Mouse (Mus musculus): Measurements from ENCODE around the gene Cavin3. TPM values are rescaled to one million over a fixed set of nuclear protein-coding genes. Genes with fewer than 3 reads are reported as not detected.
A peak's percentile ranks its signal among the peaks of the same experiment; 100 is the strongest.

Gene Cavin3
- 28.6 and 31.0 TPM in 2 replicates for polyA plus RNA-seq (2015; fragmentation: Nextera tagmentation; extraction: Ambion mirVana)

DNA sequence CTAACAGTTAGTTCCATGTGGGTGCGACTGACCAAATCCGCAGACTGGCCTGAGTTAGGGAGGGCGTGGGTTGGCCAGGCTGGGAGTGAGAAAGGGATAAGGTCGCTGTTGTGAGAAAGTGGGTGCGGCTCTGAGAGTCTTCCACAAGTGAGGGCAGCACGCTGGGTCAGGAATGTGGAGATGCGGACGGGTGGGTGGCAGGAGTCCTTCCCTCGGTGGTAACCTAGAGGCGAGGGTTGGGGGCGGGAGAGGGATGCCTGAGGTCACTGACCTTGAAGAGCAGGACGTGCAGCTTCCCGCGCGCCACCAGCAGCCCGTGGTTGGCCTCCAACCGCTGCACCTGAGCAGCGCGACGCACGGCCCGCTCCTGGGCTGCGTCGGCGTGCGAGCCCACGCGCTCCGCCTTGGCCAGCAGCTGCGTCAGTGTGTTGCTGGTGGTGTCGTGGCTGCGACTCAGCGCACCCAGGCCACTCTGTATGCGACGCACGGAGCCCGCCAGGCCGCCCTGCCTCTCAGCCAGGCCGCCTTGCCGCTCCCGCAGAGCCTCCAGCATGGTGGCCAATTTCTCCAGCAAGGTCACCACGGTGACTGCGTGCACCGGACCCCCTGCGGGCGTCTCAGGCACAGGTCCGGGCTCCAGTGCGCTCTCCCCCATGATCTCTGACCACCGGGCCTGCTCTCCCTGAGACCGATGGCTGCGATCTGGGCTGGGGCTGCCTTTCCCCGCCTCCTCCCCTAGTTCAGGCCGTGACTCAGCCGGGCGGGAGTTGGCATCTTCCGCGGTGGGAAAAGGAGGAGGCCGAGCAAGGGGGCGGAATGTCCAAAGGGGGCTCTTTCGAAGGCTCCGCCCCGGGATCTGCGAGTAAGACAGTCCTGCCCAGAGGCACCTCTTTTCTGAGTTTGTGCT lies at the start of gene Cavin3:
Cavin3 (minus strand) TSS at position 796 of the 907 bp plus-strand sequence.
- Histone ChIP-seq H3K4me1 (ENCODE audit: control insufficient read depth, insufficient read depth, low read length) (peaks cover 10% of the 10 kb centered on the region), H3K27ac (ENCODE audit: low read length) (peak within 1 kb of the TSS; percentile 77), H3K4me2 (ENCODE audit: low read length) (peak within 1 kb of the TSS; percentile 89), H3K36me3 (ENCODE audit: control insufficient read depth, insufficient read depth, low read length) (no peaks in the 10 kb centered on the region), H3K9ac (ENCODE audit: low read depth, low read length) (peak within 1 kb of the TSS; percentile 87), H3K4me3 (ENCODE audit: low read depth, low read length) (peak within 1 kb of the TSS; percentile 50), H3K9me3 (replicated peaks; ENCODE audit: control insufficient read depth, low read length, poor library complexity, severe bottlenecking) (no peaks in the 10 kb centered on the region), H3K27me3 (ENCODE audit: control insufficient read depth, insufficient read depth, low read depth, low read length) (no peaks in the 10 kb centered on the region)
- peak; percentile 94 for ATAC-seq
- 4% methylated on average over 58 of the region's 63 CpGs for WGBS

DNA sequence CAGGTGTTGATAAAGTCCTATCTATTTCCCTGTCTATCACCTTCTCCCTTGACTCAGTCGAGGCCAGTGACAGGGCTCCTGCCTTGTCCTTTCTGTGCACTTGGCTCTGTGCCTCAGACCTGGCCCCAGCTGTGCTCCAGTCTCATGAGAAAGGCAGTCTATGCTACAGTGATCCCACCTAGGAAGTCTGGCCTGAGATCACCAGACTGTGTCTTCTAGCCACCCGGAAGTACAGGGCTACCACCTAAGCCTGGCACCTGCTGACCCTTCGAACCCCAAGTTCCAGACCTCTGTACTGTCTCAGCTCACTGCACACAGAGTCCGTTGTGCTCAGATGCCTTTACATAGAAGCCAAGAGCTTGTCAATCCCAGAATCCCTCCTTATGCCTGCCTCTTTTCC lies 46.0 kb upstream of the Cavin3 start:
- Histone ChIP-seq H3K9ac (ENCODE audit: low read depth, low read length) (no peak overlapping the region), H3K9me3 (replicated peaks; ENCODE audit: control insufficient read depth, low read length, poor library complexity, severe bottlenecking) (no peaks in the 10 kb centered on the region), H3K36me3 (ENCODE audit: control insufficient read depth, insufficient read depth, low read length) (no peaks in the 10 kb centered on the region), H3K4me1 (ENCODE audit: control insufficient read depth, insufficient read depth, low read length) (no peaks in the 10 kb centered on the region), H3K4me3 (ENCODE audit: low read depth, low read length) (no peak overlapping the region), H3K27me3 (ENCODE audit: control insufficient read depth, insufficient read depth, low read depth, low read length) (no peaks in the 10 kb centered on the region), H3K4me2 (ENCODE audit: low read length) (no peak overlapping the region), H3K27ac (ENCODE audit: low read length) (no peak overlapping the region)
- 0 out of 2 replicates have a peak, but pooled peaks have one; percentile 22 for ATAC-seq
- 74% methylated on average over 4 of the region's 4 CpGs for WGBS

DNA sequence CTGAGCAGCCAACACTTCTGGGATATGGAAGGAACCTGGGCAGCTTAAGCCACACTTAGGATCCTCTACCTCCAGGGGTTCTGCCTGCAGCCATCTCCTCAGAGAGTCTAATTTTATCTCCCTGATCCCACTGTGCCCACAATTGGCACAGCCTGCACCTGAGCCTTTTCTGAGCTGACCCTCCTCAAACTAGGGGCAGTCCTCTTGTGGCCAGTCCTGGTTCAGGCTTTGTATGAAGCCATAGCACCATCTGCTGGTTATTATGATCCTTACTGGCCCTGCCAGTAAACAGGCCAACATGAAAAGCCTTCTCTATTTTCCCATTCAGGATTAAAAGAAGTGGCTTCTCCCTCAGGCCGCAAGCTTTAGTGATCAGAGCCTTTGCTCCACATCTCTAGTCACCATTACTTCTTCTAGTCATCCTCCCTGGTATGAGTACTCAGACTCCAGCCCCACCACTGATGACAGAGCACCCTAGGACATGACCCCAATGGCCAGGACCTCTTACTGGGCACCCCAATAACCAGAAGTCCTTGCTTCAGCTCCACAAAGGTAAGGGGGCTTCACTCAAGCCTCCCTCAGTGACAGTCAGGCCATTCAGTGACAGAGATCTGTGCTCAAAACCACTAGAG lies 45.3 kb upstream of the Cavin3 start:
- Histone ChIP-seq H3K9me3 (replicated peaks; ENCODE audit: control insufficient read depth, low read length, poor library complexity, severe bottlenecking) (no peaks in the 10 kb centered on the region), H3K4me3 (ENCODE audit: low read depth, low read length) (no peak overlapping the region), H3K36me3 (ENCODE audit: control insufficient read depth, insufficient read depth, low read length) (no peaks in the 10 kb centered on the region), H3K27me3 (ENCODE audit: control insufficient read depth, insufficient read depth, low read depth, low read length) (no peaks in the 10 kb centered on the region), H3K27ac (ENCODE audit: low read length) (no peak overlapping the region), H3K4me1 (ENCODE audit: control insufficient read depth, insufficient read depth, low read length) (no peaks in the 10 kb centered on the region), H3K4me2 (ENCODE audit: low read length) (no peak overlapping the region), H3K9ac (ENCODE audit: low read depth, low read length) (no peak overlapping the region)
- peak; percentile 86 for ATAC-seq
- WGBS, result 48% methylated on average over 1 of the region's 1 CpGs

DNA sequence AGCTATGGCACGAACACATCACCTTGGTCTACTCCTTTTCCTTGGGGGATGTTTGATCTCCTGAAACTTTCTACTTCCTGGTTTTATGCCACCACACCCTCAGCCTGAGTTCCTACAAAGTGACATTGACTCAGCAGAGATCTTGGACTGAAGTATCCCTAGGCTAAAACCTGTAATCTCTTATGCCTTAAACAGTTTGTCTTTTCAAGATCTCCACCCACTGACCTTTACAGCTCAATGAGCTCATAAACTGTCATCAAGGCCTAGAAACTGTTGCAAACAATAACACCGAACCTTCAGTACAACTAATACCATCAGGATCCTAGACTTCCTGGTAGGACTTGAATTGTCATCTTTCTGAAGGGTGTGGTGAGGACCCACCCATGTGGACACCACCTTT lies 42.1 kb upstream of the Cavin3 start:
- WGBS, result 83% methylated on average over 2 of the region's 2 CpGs
- Histone ChIP-seq H3K27me3 (ENCODE audit: control insufficient read depth, insufficient read depth, low read depth, low read length) (no peaks in the 10 kb centered on the region), H3K27ac (ENCODE audit: low read length) (no peak overlapping the region), H3K9ac (ENCODE audit: low read depth, low read length) (no peak overlapping the region), H3K4me1 (ENCODE audit: control insufficient read depth, insufficient read depth, low read length) (no peaks in the 10 kb centered on the region), H3K4me2 (ENCODE audit: low read length) (no peak overlapping the region), H3K4me3 (ENCODE audit: low read depth, low read length) (no peak overlapping the region), H3K36me3 (ENCODE audit: control insufficient read depth, insufficient read depth, low read length) (no peaks in the 10 kb centered on the region), H3K9me3 (replicated peaks; ENCODE audit: control insufficient read depth, low read length, poor library complexity, severe bottlenecking) (no peaks in the 10 kb centered on the region)
- no peak for ATAC-seq

DNA sequence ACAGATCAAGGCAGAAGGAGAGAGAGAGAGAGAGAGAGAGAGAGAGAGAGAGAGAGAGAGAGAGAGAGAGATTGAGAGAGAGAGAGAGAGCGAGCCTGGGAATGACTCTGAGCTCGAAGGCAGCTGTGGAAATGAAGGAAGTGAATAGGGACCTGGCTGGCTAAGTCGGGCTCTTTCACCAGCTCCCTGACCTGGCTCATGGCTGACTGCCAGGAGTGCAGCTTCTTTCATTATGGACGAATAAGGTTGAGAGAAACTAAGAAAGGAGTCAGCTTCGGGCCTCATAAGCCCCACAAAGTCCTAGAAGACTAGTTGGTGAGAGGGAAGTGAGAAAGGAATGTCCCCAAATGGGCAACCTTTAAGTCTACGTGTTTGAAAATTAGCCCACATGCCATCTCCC lies 38.1 kb upstream of the Cavin3 start:
- no peak overlapping the region for H3K4me2 ChIP-seq (ENCODE audit: low read length)
- H3K27ac ChIP-seq (ENCODE audit: low read length), result no peak overlapping the region
- H3K9ac ChIP-seq (ENCODE audit: low read depth, low read length), result no peak overlapping the region
- no peaks in the 10 kb centered on the region for H3K4me1 ChIP-seq (ENCODE audit: control insufficient read depth, insufficient read depth, low read length)
- no peaks in the 10 kb centered on the region for H3K9me3 ChIP-seq (replicated peaks; ENCODE audit: control insufficient read depth, low read length, poor library complexity, severe bottlenecking)
- no peak overlapping the region for H3K4me3 ChIP-seq (ENCODE audit: low read depth, low read length)
- H3K36me3 ChIP-seq (ENCODE audit: control insufficient read depth, insufficient read depth, low read length), result no peaks in the 10 kb centered on the region
- H3K27me3 ChIP-seq (ENCODE audit: control insufficient read depth, insufficient read depth, low read depth, low read length), result no peaks in the 10 kb centered on the region
- no peak for ATAC-seq
- 34% methylated on average over 6 of the region's 6 CpGs for whole genome bisulfite sequencing

DNA sequence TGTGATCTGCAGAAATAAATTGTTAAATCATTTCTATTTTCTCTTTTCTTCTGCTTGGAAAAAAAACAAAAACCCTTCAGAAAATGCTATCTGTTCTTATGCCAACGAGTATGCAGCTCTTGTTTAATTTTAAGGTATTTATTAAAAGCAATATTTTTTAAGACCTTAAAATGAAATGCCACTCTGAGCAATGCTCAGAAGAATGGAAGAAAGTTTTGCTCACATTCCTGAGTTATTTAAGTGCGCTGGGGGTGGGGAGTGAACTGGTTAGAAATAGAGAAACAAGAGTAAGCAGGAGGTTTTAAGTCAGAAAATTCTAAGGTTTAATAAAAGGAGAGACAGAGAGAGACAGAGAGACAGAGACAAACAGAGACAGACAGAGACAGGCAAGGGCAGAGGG lies 37.7 kb upstream of the Cavin3 start:
- Histone ChIP-seq H3K4me3 (ENCODE audit: low read depth, low read length) (no peak overlapping the region), H3K9me3 (replicated peaks; ENCODE audit: control insufficient read depth, low read length, poor library complexity, severe bottlenecking) (no peaks in the 10 kb centered on the region), H3K27me3 (ENCODE audit: control insufficient read depth, insufficient read depth, low read depth, low read length) (no peaks in the 10 kb centered on the region), H3K36me3 (ENCODE audit: control insufficient read depth, insufficient read depth, low read length) (no peaks in the 10 kb centered on the region), H3K4me2 (ENCODE audit: low read length) (no peak overlapping the region), H3K27ac (ENCODE audit: low read length) (no peak overlapping the region), H3K4me1 (ENCODE audit: control insufficient read depth, insufficient read depth, low read length) (no peaks in the 10 kb centered on the region), H3K9ac (ENCODE audit: low read depth, low read length) (no peak overlapping the region)
- WGBS, result 80% methylated on average over 2 of the region's 2 CpGs
- ATAC-seq, result no peak

DNA sequence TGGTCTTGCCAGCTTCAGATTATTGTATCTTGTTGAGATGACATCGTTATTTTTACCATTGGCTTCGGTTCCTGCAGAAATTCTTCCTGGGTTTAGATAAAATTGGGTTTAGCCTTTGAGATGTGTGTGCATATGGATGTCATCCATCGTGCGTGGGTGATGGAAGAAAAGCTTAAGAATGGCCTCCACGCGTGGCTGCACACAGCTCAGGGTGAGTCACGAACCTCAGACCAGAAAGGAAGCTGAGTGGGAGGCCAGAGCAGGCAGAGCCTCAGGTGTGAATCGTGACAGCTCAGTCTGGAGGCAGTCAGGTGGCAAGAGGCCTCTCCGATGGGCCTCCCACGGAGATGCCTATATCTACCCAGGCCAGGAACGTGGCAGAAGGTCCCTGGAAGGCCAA lies 37.2 kb upstream of the Cavin3 start:
- Histone ChIP-seq H3K27ac (ENCODE audit: low read length) (no peak overlapping the region), H3K9ac (ENCODE audit: low read depth, low read length) (no peak overlapping the region), H3K4me3 (ENCODE audit: low read depth, low read length) (no peak overlapping the region), H3K4me2 (ENCODE audit: low read length) (no peak overlapping the region), H3K9me3 (replicated peaks; ENCODE audit: control insufficient read depth, low read length, poor library complexity, severe bottlenecking) (no peaks in the 10 kb centered on the region), H3K36me3 (ENCODE audit: control insufficient read depth, insufficient read depth, low read length) (no peaks in the 10 kb centered on the region), H3K4me1 (ENCODE audit: control insufficient read depth, insufficient read depth, low read length) (0 out of 2 replicates have a peak, but pooled peaks cover 1% of the 10 kb centered on the region), H3K27me3 (ENCODE audit: control insufficient read depth, insufficient read depth, low read depth, low read length) (no peaks in the 10 kb centered on the region)
- no peak for ATAC-seq
- 68% methylated on average over 11 of the region's 11 CpGs for WGBS

DNA sequence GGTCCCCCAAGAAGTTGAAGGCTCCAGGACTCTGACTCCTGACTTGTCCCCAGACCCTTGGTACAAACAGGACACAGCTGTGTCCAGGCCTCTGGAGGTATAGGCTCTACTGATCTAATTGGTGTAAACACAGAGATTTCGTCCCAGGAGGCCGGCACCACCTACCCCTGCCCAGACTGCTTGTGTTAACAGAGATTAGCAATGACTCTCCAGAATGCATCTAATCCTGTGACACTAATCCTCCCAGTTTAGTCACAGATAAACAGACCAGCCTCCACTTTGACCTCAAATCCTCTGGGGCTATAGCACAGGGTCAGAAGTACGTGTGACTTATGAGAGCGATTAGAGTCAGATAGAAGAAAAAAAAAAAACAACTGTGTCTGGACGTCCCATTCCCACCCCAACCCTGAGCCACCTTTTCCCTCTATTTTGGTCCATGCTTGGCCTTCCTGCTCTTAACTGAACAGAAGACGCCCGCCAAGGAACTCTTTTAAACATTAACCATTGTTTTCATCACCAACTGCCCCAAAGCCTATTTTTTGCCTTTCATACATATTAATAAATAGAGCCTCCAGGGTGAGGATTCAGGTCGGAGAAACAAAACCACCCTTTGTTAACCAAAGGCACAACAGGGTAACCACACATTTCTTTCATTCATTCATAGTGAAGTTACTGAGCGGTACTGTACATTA lies 34.7 kb upstream of the Cavin3 start:
- Histone ChIP-seq H3K9me3 (replicated peaks; ENCODE audit: control insufficient read depth, low read length, poor library complexity, severe bottlenecking) (no peaks in the 10 kb centered on the region), H3K9ac (ENCODE audit: low read depth, low read length) (no peak overlapping the region), H3K4me3 (ENCODE audit: low read depth, low read length) (no peak overlapping the region), H3K4me1 (ENCODE audit: control insufficient read depth, insufficient read depth, low read length) (peaks cover 8% of the 10 kb centered on the region; the same call in 1 of the 2 replicates), H3K4me2 (ENCODE audit: low read length) (no peak overlapping the region), H3K27ac (ENCODE audit: low read length) (no peak overlapping the region), H3K36me3 (ENCODE audit: control insufficient read depth, insufficient read depth, low read length) (no peaks in the 10 kb centered on the region), H3K27me3 (ENCODE audit: control insufficient read depth, insufficient read depth, low read depth, low read length) (no peaks in the 10 kb centered on the region)
- ATAC-seq, result no peak
- WGBS, result 14% methylated on average over 9 of the region's 9 CpGs
